Mouse (Mus musculus) mesoderm, embryonic 11.5 days (tissue): ENCODE data around the gene Gpc1.

Source experiments
- DNase-seq: peaks from one replicate; pipeline ENCODE4 v3.0.0-alpha.2; 2012; ENCODE audit warnings: low read depth, low spot score

Gpc1 gene

DNA sequence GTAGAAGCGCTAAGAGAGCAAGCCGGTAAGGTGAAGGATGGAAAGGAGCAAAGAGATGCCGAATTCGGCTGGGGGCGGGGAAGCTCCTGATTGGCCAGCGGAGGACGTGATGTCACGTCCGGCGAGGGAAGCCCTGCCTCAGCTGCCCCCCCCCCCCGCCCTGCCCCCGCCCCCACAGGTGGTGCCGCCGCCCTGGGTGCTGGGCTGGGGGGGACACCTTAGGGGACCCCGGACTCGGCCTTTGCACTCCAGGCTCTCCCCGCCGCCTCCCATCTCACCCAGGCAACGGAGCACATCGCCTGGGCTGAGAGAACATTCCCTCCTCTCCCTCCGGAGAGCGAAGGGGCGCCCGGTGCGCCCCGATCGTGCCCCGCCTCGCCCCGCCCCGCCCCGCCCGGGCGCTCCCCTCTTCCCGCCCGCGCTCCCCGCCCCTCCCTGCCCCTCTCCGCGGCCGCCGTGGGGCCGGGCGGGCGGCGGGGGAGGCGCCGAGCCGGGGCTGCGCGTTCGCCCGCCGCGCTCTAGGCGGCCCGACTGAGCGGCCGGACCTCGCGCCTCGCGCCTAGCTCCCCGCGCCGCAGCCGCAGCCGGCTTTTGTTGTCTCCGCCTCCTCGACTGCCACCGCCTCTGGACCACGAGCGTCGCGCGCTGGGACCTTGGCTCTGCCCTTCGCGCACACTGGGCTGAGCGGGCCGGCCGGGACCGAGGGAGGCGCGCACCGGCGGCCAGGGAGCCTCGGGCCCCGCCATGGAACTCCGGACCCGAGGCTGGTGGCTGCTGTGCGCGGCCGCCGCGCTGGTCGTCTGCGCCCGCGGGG, at the start of gene Gpc1:
Gene Gpc1 (plus strand): TSS at position 458 of the 814 bp plus-strand sequence.
- peak; percentile 88 for DNase-seq

GRCm38 (mm10) chr1:92781862-92782261, 49.6 kb upstream of the Gpc1 start:
- no peak for DNase-seq

DNA sequence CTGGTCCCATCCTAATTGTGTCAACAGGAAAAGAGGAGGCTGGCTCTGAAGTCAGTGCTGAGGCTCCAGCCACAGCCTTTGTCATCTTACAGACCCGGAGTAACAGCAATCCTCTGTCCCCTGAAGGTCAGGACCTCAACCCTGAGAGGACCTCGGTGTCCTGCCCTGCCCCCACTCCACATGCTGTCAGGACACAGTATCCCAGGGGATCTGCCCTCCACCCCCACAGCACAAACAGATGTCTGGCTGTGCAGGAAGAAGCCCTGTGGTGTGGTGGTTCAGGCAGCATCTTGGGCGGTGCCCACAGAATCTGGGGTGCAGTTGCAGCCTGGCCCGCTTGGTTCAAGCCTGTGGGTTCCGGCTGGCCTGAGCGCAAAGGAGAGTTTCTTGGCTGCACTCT, 48.9 kb upstream of the Gpc1 start:
- peak; percentile 38 for DNase-seq

DNA sequence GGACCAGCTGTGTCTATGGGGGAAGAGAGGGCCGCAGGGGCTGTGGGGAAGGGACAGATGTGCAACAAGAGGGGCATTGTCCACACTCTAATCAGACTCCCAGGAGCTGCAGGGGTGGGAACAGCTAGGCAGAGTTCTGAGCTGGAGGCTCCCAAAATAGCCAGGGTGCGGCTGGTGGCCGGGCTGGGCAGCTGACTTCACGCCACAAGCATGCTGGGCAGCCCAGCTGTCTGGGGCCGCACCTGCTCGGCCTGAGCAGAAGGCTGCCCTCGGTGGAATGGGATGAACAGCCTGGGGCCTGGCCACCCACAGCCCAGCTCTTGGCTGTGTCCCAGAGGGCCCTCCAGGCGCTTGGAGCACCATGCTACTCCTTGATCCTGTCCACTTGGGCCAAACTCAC, 44.2 kb upstream of the Gpc1 start:
- peak; percentile 27 for DNase-seq

GRCm38 (mm10) chr1:92788049-92788448, 43.4 kb upstream of the Gpc1 start:
- DNase-seq = no peak

GRCm38 (mm10) chr1:92790628-92791027, 40.8 kb upstream of the Gpc1 start:
- no peak for DNase-seq

DNA sequence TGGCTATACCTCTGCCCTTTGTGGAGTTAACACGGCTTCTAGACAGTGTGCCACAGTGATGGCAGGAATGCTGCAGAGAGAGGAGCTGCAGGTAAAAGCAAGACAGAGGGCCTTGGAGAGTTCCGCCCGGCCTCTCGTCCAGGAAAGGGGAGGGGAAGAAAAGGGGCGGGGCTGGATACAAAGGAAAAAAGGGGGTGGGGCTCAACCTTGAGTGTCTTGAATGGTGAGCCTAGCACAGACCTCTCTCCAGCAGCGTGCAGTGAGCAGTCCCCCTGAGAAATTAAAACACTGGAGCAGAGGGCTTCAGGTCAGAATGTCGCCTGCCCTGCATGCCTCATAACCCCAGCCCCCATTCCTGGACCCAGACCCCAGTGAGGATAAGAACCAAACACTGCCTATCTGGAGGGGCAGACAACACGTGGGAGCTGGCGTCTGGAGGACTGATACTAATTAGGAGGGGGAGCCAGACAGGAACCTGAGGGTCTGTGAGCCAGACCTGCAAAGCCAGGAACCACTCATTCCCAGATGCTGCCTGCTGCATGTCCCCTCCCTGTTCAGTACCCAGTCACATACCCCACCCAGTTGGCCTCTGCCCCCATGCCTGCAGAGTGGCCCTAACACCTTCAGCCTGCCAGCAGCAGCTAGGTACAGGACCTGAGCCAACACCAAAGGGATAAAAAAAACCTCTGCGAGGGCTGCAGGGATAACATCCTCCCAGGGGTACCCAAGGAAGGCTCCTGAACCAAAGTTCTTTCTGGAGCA, 40.2 kb upstream of the Gpc1 start:
- peak; percentile 76 for DNase-seq

DNA sequence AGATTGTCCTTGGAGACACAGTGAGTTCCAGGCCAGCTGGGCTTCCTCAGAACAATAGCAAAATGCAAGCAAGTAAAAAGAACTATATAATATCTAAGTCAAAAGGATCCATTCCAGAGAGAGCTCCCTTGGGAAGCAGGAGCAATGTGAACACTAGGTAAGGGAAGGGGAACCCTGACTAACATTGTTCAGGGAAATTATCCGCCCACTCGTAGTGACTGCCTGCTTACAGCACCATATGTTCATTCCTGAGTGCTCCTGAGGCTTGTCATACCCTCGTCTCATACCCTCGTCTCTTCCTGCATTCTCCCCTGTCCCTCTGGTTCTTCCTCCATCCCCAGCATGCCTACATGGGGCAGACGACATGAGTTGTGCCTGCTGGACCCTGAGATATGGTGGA, 37.7 kb upstream of the Gpc1 start:
- DNase-seq = no peak

DNA sequence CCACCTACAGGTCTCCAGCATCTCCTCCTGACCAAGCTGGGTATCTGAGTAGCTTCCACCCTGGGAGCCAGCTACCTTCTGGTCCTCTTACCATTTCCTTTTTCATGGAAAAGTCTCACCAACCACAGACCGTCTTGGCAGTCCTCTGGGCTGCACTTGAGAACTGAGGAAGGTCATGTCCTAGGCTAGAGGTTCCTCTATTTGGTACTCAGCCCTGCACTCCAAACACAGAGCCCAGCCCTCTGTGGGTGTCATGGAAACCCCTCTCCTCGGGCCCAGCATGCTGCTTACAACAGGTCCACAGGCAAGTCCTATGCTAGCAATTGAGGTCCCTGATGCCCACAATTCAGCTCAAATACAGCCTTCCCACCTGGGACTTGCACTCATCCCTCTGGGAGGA, 33.0 kb upstream of the Gpc1 start:
- no peak for DNase-seq

- no peak for DNase-seq
Measured at GRCm38 (mm10) chr1:92799653-92800052, 31.8 kb upstream of the Gpc1 start.

GRCm38 (mm10) chr1:92802362-92802761, 29.1 kb upstream of the Gpc1 start:
- DNase-seq = no peak

DNA sequence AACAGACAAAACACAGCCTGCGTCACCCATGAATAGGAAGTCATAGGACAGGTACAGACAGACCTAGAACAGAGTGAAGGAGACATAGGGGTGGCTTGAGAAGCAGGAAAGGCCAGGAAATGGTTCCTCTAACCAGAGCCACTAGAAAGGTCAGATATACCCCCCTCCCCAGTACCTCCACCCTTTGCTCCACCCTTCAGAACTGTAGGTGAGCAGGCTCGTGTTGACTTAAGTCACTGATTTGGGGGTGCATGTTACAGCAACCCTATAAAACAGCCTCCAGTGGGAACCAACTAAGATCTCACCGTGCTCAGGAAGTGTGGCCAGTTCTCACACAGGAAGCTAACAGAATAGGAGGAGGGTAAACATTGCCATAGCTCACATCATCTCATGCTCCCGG, 28.1 kb upstream of the Gpc1 start:
- DNase-seq = no peak

GRCm38 (mm10) chr1:92805181-92805580, 26.3 kb upstream of the Gpc1 start:
- no peak for DNase-seq

- no peak for DNase-seq
Measured at GRCm38 (mm10) chr1:92805836-92806235, 25.6 kb upstream of the Gpc1 start.

GRCm38 (mm10) chr1:92806720-92807119, 24.7 kb upstream of the Gpc1 start:
- no peak for DNase-seq

DNA sequence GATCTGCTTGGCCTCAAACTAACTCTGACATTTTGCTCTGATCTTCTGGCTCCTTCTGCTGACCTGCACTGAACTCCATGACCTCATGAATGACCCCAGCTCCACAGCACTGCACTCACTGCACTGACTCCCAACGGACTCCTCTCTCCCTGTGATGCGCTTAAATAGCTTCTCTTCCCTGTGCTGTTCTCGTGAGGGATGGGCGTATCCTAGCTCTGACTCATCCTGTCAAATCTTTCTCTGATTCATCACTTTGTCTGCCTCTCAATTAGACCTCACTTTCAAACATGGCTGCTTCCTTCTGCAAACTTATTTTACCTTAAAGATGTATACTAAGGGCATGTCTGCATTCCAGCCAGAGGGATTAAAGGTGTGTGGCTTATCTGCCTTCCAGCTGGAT, 21.8 kb upstream of the Gpc1 start:
- no peak for DNase-seq

GRCm38 (mm10) chr1:92814319-92814718, 17.1 kb upstream of the Gpc1 start:
- DNase-seq = no peak

DNA sequence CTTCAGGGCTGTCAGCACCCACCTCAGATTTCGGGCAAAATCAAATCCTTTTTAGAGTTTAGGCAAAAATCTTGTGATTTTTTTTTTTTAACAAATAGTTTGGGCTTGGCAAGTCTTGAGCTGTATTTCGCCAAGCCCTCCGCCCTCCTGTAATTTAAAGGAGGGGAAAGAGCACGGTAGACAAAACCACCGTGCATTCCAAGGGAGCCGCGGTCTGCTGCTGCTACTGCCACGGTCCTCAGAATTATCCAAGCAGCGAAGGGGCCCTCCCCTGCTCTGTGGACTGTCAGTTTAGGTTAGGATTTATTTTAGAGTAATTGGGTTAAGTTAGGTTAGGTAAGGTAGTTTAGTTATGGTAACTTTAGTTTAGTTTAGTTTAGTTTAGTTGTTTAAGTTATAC, 16.3 kb upstream of the Gpc1 start:
- DNase-seq = no peak

DNA sequence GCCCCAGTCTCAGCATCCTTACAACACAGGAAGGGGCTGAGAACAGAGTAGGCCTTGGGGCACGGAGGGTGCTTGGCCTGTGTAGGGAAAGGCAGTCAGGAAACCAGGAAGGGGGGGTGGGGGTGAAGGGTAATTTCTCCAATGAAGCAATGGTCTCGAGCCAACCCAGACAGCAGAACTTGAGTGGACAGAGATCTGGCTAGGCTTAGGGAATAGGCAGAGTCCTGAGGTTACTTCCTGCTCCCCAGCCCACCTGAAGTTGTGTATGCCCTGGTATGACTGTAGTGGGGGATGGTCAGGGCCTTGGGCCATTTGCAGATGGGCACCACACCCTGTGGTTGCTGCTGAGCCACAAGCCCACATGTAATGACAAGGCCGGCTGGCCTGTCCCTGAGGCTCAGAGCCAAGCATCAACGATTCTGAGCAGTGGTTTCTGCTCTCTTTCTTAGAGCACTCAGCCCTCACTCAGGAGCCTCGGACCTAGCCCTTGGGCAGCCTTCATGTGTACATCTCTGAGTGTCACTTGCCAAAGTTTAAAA, 15.6 kb upstream of the Gpc1 start:
- DNase-seq = no peak

- no peak for DNase-seq
Measured at GRCm38 (mm10) chr1:92830626-92831187, 738 bp upstream of the Gpc1 start.

- peak; percentile 87 for DNase-seq
Measured at GRCm38 (mm10) chr1:92832011-92833010, 866 bp downstream of the Gpc1 start.
